Mouse (Mus musculus) embryonic facial prominence, embryonic 14.5 days (tissue): Measurements from ENCODE around the gene Atg10. TPM values are rescaled to one million over a fixed set of nuclear protein-coding genes. Genes with fewer than 3 reads are reported as not detected.
A peak's percentile ranks its signal among the peaks of the same experiment; 100 is the strongest.

Experiments used
- ATAC-seq: fragments of 200-750 bp; cut with Nextera tagmentation; 2 replicates; pipeline ENCODE4 v1.8.0; 2017; ENCODE audit warnings: low read depth, moderate number of reproducible peaks, moderate TSS enrichment
- DNase-seq: peaks from one replicate; pipeline ENCODE4 v3.0.0-alpha.2; 2015; ENCODE audit warnings: low spot score
- H3K27ac ChIP-seq: fragments of 300-500 bp; sonication (generic); replicated peaks from 2 replicates; pipeline ENCODE4 v1.5.1; 2014; ENCODE audit warnings: low read depth, mild to moderate bottlenecking, low read length, moderate library complexity
- H3K27me3 ChIP-seq: fragments of 300-500 bp; sonication (generic); replicated peaks from 2 replicates; pipeline ENCODE4 v1.6.1; 2014; ENCODE audit warnings: low read length; ENCODE audit not compliant: control insufficient read depth, insufficient read depth
- H3K36me3 ChIP-seq: fragments of 300-500 bp; sonication (generic); 2 replicates; pipeline ENCODE4 v1.6.1; 2014; ENCODE audit warnings: low read length, mixed read lengths; ENCODE audit not compliant: control insufficient read depth, insufficient read depth
- H3K4me1 ChIP-seq: fragments of 300-500 bp; sonication (generic); 2 replicates; pipeline ENCODE4 v1.6.1; 2014; ENCODE audit warnings: antibody characterized with exemption, low read length; ENCODE audit not compliant: control insufficient read depth, insufficient read depth
- H3K4me2 ChIP-seq: fragments of 300-500 bp; sonication (generic); 2 replicates; pipeline ENCODE4 v1.6.1; 2014; ENCODE audit warnings: low read depth, mild to moderate bottlenecking, low read length, moderate library complexity, mixed read lengths
- H3K4me3 ChIP-seq: fragments of 300-500 bp; sonication (generic); 2 replicates; pipeline ENCODE4 v1.5.1; 2014; ENCODE audit warnings: low read depth, mild to moderate bottlenecking, low read length
- H3K9ac ChIP-seq: fragments of 300-500 bp; sonication (generic); 2 replicates; pipeline ENCODE4 v1.6.1; 2014; ENCODE audit warnings: low read depth, mild to moderate bottlenecking, low read length, moderate library complexity, mixed read lengths
- H3K9me3 ChIP-seq: fragments of 300-500 bp; sonication (generic); 2 replicates; pipeline ENCODE4 v1.6.1; 2016; ENCODE audit warnings: low read length; ENCODE audit not compliant: control insufficient read depth
- WGBS: fragments of 180-500 bp; shearing (Covaris S2); extraction: QIAGEN DNeasy Blood & Tissue Kit; methylation state at CpG from one replicate; pipeline ENCODE4 v1.1.7; 2014; 5-methylcytosine and 5-hydroxymethylcytosine counted together
- polyA plus RNA-seq: library from polyadenylated mRNA; unstranded; fragments of >200 nt; fragmentation: Nextera tagmentation; extraction: Ambion mirVana; gene quantifications from 2 replicates; pipeline ENCODE4 v1.2.1, GENCODE M21; 2014

Gene Atg10
- polyA plus RNA-seq, 1 experiment from 2014 or later = 14.5 TPM

DNA sequence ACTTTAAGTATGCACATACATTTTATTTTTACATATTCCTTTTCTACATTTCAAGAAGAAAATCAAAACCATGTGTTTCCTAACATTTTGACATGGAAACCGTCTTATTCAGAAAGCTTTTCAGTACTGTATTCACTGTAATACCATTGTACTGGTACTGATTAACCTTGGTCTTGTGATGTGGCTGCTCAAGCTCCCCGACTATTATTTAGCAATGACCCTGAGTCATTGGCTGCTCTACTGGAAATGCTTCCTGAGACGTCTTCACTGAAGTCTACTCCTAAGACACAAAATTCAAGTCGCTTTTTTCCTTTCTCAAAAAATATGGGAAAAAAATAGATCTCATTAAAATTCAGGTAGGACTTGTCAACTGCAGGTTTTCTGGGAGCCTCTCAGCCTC, 105.6 kb downstream of the Atg10 start:
- H3K4me1 ChIP-seq = no peaks in the 10 kb centered on the region
- H3K27ac ChIP-seq = no peak overlapping the region
- WGBS = 43% methylated on average over 4 of the region's 4 CpGs
- no peak overlapping the region for H3K9ac ChIP-seq
- H3K27me3 ChIP-seq = no peaks in the 10 kb centered on the region
- peaks cover 8% of the 10 kb centered on the region; the same call in 1 of the 2 replicates for H3K9me3 ChIP-seq
- H3K4me2 ChIP-seq = no peak overlapping the region
- DNase-seq (peak; percentile 45), ATAC-seq (no peak)
- H3K4me3 ChIP-seq = no peak overlapping the region
- H3K36me3 ChIP-seq = no peaks in the 10 kb centered on the region

DNA sequence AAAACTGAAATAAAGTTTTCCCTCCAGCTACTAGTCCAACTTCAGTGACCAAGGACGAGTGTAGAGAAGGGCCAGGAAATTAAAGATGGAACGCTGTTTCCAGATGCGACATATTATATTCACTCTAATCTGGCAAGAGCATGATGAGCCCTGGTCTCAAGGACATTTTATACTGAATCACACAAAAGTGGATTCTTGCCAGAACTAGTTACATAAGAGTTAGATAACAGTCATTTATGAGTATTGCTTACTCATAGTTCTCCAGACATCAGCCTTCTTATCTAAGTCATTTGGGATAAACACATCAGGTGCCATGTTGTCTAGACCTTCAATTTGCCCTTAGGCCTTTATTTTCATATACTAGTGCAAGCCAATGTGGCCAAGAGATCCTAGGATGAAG, 108.9 kb downstream of the Atg10 start:
- no peak for DNase-seq
- Histone ChIP-seq H3K36me3 (no peaks in the 10 kb centered on the region), H3K4me3 (no peak overlapping the region), H3K4me2 (no peak overlapping the region), H3K27me3 (no peaks in the 10 kb centered on the region), H3K9ac (no peak overlapping the region), H3K4me1 (no peaks in the 10 kb centered on the region), H3K9me3 (peaks cover 8% of the 10 kb centered on the region; the same call in 1 of the 2 replicates), H3K27ac (no peak overlapping the region)
- ATAC-seq = no peak
- WGBS = 82% methylated on average over 3 of the region's 3 CpGs

- ATAC-seq (no peak), DNase-seq (no peak)
- Histone ChIP-seq H3K4me2 (no peak overlapping the region), H3K36me3 (no peaks in the 10 kb centered on the region), H3K9me3 (no peaks in the 10 kb centered on the region), H3K4me3 (no peak overlapping the region), H3K9ac (no peak overlapping the region), H3K27me3 (no peaks in the 10 kb centered on the region), H3K4me1 (no peaks in the 10 kb centered on the region), H3K27ac (no peak overlapping the region)
- 88% methylated on average over 9 of the region's 9 CpGs for WGBS
Observed at GRCm38 (mm10) chr13:91107308-91107946, 116.3 kb downstream of the Atg10 start.

- Histone ChIP-seq H3K4me3 (no peak overlapping the region), H3K4me1 (no peaks in the 10 kb centered on the region), H3K9ac (no peak overlapping the region), H3K27me3 (no peaks in the 10 kb centered on the region), H3K9me3 (no peaks in the 10 kb centered on the region), H3K36me3 (no peaks in the 10 kb centered on the region), H3K27ac (no peak overlapping the region), H3K4me2 (no peak overlapping the region)
- ATAC-seq (no peak), DNase-seq (no peak)
- 85% methylated on average over 3 of the region's 3 CpGs for WGBS
Observed at GRCm38 (mm10) chr13:91102238-91102637, 121.5 kb downstream of the Atg10 start.

DNA sequence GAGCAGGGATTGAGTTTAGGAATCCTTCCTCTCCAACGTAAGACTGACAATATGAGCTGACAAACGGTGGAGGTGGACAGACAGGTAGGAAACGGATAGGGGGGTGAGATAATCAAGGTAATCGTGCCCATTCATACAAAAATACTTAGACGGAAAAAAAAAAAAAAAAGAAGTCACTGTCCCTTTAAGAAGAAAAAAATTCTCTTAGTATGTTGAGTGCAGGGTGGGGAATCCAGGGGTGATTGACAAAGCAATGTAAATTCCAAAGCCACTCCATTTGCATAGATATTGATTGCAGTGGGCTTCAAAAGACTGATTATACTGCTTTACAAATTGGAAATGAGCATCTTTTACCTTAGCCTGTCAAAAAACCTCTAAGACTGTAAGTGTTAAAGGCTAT, 123.4 kb downstream of the Atg10 start:
- WGBS = 69% methylated on average over 5 of the region's 5 CpGs
- no peak for ATAC-seq

GRCm38 (mm10) chr13:91094851-91095250, 128.9 kb downstream of the Atg10 start:
- Histone ChIP-seq H3K36me3 (no peaks in the 10 kb centered on the region), H3K4me1 (peaks cover 24% of the 10 kb centered on the region), H3K4me2 (no peak overlapping the region; the same call in 1 of the 2 replicates), H3K27me3 (no peaks in the 10 kb centered on the region), H3K4me3 (no peak overlapping the region), H3K9ac (no peak overlapping the region), H3K27ac (peak overlapping the region; percentile 87), H3K9me3 (no peaks in the 10 kb centered on the region)
- 86% methylated on average over 4 of the region's 4 CpGs for WGBS
- no peak for ATAC-seq
- DNase-seq = no peak

More for the DNA sequence above, 123.4 kb downstream of the Atg10 start:
- DNase-seq = no peak
- Histone ChIP-seq H3K4me3 (no peak overlapping the region), H3K9ac (no peak overlapping the region), H3K27ac (no peak overlapping the region), H3K9me3 (no peaks in the 10 kb centered on the region), H3K36me3 (no peaks in the 10 kb centered on the region), H3K4me2 (no peak overlapping the region), H3K4me1 (no peaks in the 10 kb centered on the region), H3K27me3 (no peaks in the 10 kb centered on the region)

DNA sequence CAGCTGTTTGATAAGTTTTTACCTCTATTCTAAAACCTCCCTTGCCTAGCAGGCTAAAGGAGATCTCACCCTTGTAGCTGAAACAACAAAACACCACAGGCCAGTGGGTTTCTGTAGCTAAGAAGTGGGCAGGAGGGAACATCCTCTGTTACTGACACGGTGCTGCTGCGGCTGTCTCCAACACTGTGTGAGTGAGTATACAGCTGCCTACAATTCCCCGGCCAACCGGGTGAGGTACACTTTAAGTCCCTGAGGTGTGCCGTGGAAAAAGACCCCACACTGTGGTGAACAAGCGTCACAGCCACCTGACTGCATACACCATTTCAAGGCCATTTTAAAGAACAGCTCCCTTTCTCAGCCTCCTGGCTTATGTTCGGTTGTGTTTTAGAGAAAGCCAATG, 129.6 kb downstream of the Atg10 start:
- 13% methylated on average over 7 of the region's 7 CpGs for WGBS
- ATAC-seq (peak; percentile 78), DNase-seq (peak; percentile 52)
- peak overlapping the region; percentile 87 for H3K27ac ChIP-seq
- H3K27me3 ChIP-seq = no peaks in the 10 kb centered on the region
- 0 out of 2 replicates have a peak overlapping the region, but pooled peaks have one; percentile 37 for H3K9ac ChIP-seq
- H3K4me1 ChIP-seq = peaks cover 24% of the 10 kb centered on the region
- no peak overlapping the region for H3K4me3 ChIP-seq
- no peaks in the 10 kb centered on the region for H3K9me3 ChIP-seq
- H3K36me3 ChIP-seq = no peaks in the 10 kb centered on the region
- peak overlapping the region; percentile 37 for H3K4me2 ChIP-seq

- H3K27me3 ChIP-seq = no peaks in the 10 kb centered on the region
- WGBS = 2% methylated on average over 1 of the region's 1 CpGs
- peak overlapping the region; percentile 87 for H3K27ac ChIP-seq
- H3K9ac ChIP-seq = no peak overlapping the region
- ATAC-seq (peak; percentile 90), DNase-seq (peak; percentile 90)
- no peaks in the 10 kb centered on the region for H3K36me3 ChIP-seq
- no peaks in the 10 kb centered on the region for H3K9me3 ChIP-seq
- H3K4me3 ChIP-seq = no peak overlapping the region
- peaks cover 24% of the 10 kb centered on the region for H3K4me1 ChIP-seq
- 0 out of 2 replicates have a peak overlapping the region, but pooled peaks have one; percentile 37 for H3K4me2 ChIP-seq
Observed at GRCm38 (mm10) chr13:91093610-91094009, 130.2 kb downstream of the Atg10 start.

GRCm38 (mm10) chr13:91093162-91093561, 130.6 kb downstream of the Atg10 start:
- Histone ChIP-seq H3K4me1 (peaks cover 24% of the 10 kb centered on the region), H3K4me3 (no peak overlapping the region), H3K9me3 (no peaks in the 10 kb centered on the region), H3K36me3 (no peaks in the 10 kb centered on the region), H3K9ac (no peak overlapping the region), H3K27ac (peak overlapping the region; percentile 87), H3K4me2 (peak overlapping the region; percentile 36), H3K27me3 (no peaks in the 10 kb centered on the region)
- WGBS = 19% methylated on average over 6 of the region's 6 CpGs
- peak; percentile 70; the same call in 1 of the 2 replicates for ATAC-seq
- peak; percentile 76 for DNase-seq
